Mouse (Mus musculus) macrophage (primary cell): ENCODE results near the gene Zfhx3. TPM values are rescaled to one million over a fixed set of nuclear protein-coding genes. Genes with fewer than 3 reads are reported as not detected.
"Not testable (repeated sequence)": the region's sequence is repeated elsewhere in the genome, so short reads cannot be mapped to it uniquely, and the experiment has no call there.

Source experiments
- H3K27ac ChIP-seq: fragments of 350-480 bp; formaldehyde crosslinking; 2 replicates; pipeline ENCODE4 v1.9.0; 2021
- H3K36me3 ChIP-seq: fragments of 350-480 bp; formaldehyde crosslinking; 2 replicates; pipeline ENCODE4 v1.9.0; 2021; ENCODE audit errors: inconsistent target
- H3K4me3 ChIP-seq: fragments of 350-480 bp; formaldehyde crosslinking; 2 replicates; pipeline ENCODE4 v1.9.0; 2021; ENCODE audit errors: inconsistent target
- H3K79me2 ChIP-seq: fragments of 350-480 bp; formaldehyde crosslinking; 2 replicates; pipeline ENCODE4 v1.9.0; 2021; ENCODE audit errors: inconsistent target
- WGBS: methylation state at CpG from one replicate; pipeline ENCODE4 v1.1.7; 2026; ENCODE audit warnings: inconsistent platforms; ENCODE audit not compliant: missing documents; 5-methylcytosine and 5-hydroxymethylcytosine counted together
- polyA plus RNA-seq: library from polyadenylated mRNA; stranded (reverse); fragments of 250-400 nt; gene quantifications from 3 replicates; pipeline ENCODE4 v1.2.4, GENCODE M21; 2018; ENCODE audit warnings: inconsistent platforms
- total RNA-seq, 78 experiments: library from RNA; depleted of rRNA; stranded (reverse); fragments of 250-400 nt; gene quantifications; 1 replicate in 9 of 78; 2 replicates in 24 of 78; 3 replicates in 43 of 78; 4 replicates in 2 of 78; pipeline ENCODE4 v1.2.4; 2018; ENCODE audit warnings: inconsistent platforms in 56 of 78

Gene Zfhx3
- 10 to 100 TPM; 21.6 to 53.7 (median 43.5) TPM for total RNA-seq (2018; cell fraction: chromatin; rRNA removed)
- 10 to 100 TPM; 12.5 to 20.8 (median 17.0) TPM for total RNA-seq (2018; cell fraction: cytosol; rRNA removed)
- total RNA-seq (2018; cell fraction: nucleus; rRNA removed): 10 to 100 TPM; 23.5 to 43.5 (median 33.3) TPM
- 3.5 to 5.9 TPM (median 5.3 TPM) in 3 replicates for polyA plus RNA-seq

DNA sequence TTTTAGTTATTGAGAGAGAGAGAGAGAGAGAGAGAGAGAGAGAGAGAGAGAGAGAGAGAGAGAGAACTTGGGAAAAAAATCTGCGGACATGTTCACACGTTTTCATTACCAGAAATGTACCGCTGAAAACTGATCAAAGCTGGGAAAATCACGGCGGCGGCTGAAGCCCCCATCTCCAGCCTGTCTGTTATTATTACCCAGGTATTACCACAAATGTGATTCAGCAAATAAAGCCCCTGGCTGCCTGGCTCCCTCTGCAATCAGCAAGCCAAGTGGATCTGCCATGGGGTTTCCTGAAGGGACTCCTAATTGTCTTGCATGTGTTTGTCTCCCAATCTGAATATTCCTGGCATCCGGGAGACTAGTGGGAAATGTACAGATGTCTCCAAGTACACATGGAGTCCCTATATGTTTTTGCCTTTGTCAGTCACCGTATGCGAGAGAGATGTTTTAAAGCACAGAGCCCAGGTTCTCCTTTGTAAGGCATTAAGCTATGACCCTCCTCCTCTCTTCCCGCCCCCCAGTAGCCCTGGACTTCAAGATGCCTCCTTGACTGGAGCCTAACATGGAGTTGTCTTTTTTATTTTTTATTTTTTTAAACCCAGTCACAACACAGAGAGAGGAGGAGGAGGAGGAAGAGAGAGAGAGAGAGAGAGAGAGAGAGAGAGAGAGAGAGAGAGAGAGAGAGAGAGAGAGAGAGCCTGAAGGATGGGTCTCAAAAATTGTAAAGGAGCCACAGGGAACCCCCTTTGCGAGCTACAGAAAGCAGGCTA lies at the start of gene Zfhx3:
Zfhx3 (plus strand) TSS at position 723 of the 773 bp plus-strand sequence.
- Histone ChIP-seq H3K27ac (no peak within 1 kb of the TSS), H3K79me2 (no peaks in the 10 kb centered on the region), H3K4me3 (no peak within 1 kb of the TSS), H3K36me3 (no peaks in the 10 kb centered on the region)
- WGBS: 37% methylated on average over 9 of the region's 11 CpGs

DNA sequence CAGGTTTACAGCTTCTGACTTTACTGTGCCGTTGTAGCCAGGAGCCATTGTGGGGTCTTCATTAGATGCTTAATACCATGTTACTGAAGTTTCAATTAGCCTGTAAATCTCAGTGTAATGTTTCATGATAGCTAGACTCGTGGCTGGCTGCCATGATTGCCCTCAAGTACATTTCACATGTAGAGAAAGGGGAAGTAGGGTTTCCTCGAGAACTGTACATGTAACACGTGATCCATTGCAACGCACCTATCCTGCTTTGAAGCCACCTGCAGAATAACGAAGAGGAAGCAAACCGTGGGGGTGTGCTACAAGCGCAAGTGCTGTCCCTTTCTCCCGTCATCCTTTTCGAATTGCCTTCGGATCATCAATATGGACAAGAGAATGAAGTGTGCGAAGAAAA lies 23.5 kb upstream of the Zfhx3 start:
- 36% methylated on average over 12 of the region's 12 CpGs for WGBS
- H3K79me2 ChIP-seq: no peaks in the 10 kb centered on the region
- no peaks in the 10 kb centered on the region for H3K36me3 ChIP-seq
- no peak overlapping the region for H3K4me3 ChIP-seq
- no peak overlapping the region for H3K27ac ChIP-seq

DNA sequence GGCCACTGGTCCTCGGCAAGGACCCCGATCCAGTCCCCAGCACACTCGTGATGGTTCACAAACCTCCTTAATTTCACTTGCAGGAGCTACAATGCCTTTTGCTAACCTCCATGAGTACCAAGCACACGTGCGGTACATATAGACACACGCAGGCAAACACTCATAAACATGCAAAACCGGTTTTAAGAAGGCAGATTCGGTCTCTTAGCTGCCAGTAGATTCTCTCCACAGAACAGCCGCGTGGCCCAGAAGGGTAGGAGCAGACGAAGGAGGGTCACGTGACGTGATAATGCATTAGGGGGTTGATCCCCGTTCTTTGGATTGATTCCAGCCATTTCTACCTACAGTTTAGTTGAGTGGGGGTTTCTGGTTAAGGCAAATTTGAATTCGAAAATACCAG lies 16.3 kb upstream of the Zfhx3 start:
- no peak overlapping the region for H3K4me3 ChIP-seq
- H3K36me3 ChIP-seq: no peaks in the 10 kb centered on the region
- H3K79me2 ChIP-seq: no peaks in the 10 kb centered on the region
- no peak overlapping the region for H3K27ac ChIP-seq
- 86% methylated on average over 15 of the region's 15 CpGs for WGBS

DNA sequence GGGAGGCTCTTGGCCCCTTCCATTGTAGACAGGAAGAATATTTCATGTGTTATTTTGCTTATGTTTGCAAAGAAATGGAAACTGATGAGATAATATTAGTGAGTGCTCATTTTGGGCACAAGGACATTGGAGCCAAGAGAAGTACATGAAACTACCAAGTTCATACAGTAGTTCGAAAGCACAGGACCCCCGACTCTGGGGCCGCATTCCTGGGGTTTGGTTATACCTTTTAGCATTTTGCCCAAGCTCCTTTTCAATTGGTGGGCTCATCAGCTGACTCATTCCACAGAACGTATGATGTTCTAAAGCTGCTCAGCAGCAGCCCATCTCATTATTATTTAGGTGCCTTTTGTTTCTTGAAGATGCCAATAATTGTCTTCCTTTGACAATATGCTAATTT lies 5.7 kb upstream of the Zfhx3 start:
- 96% methylated on average over 4 of the region's 4 CpGs for WGBS
- no peak overlapping the region for H3K4me3 ChIP-seq
- no peaks in the 10 kb centered on the region for H3K36me3 ChIP-seq
- no peak overlapping the region for H3K27ac ChIP-seq
- no peaks in the 10 kb centered on the region for H3K79me2 ChIP-seq

DNA sequence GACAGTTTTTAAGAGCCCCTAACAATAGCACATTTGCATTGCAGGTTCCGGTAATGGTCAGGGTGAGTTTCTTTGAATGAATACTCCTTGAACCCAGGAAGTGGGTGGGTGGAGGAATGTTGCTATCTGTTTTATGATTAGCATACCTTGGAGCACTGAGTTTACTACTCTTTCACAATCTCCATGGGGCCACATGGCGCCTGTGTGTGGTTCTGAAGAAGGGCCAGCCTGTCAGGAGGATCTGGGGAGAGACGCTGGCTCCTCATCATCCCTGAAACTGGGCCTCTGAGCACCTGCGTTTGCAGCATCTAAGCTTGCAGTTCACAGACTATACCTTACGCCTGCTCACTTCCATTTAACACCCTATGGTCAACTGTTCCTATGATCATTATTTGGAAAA lies 4.2 kb upstream of the Zfhx3 start:
- H3K36me3 ChIP-seq, H3K27ac ChIP-seq, H3K79me2 ChIP-seq, H3K4me3 ChIP-seq: not testable (repeated sequence)
- WGBS: 92% methylated on average over 5 of the region's 5 CpGs

DNA sequence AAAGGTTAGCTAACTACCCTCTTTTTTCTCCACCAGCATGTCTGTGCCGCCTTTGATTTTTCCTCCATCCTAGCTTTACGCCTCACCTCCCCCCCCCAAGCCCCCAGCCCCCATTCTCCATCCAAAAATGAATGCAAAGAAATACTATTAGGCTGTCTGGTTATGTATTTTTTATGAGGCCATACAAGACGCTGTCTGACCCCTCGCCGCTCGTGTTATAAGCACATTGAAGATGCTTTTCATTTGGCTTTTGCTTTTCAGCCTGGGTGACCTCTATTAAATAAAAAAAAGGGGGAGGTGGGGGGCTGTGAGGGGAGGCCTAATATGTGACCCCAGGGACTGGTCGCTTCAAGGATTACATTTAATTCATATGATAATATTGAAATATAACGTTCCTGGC lies 2.3 kb upstream of the Zfhx3 start:
- no peaks in the 10 kb centered on the region for H3K79me2 ChIP-seq
- no peak overlapping the region for H3K4me3 ChIP-seq
- 92% methylated on average over 8 of the region's 8 CpGs for WGBS
- H3K27ac ChIP-seq: no peak overlapping the region
- H3K36me3 ChIP-seq: no peaks in the 10 kb centered on the region

DNA sequence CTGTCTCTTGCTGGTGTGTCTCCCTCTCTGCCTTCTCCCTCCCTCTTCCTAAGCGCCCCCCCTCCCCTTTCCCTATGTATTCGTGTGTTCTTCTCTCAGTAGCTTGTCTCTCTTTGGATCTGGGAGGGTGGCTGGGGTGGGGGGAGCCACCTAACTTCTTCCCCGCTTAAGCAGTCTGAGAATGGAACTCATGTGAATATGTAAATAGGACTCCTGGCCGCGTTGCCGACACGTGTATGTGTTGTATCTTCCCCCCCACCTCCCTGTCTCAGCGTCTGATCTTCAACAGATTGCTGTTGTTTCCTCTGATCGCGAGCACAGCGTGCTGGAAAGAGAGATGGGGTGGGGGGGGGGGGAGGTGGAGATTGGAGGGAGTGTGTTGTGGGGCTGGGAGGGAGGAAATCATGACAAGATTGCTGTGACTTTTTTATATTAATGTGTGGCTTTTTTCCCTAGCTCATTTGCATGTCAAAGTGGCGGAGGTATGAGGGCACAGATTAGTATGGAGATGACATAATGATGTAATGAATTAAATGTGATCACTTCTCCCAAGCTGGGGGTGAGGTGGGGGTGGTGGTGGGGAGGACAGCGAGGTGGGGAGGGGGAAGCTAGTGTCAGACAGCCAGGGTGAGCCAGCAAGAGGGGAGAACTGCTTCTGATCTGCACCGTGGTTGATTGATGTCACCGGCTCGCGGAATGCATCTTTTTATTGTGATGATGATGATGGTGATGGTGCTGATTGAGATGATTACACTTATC lies 487 bp downstream of the Zfhx3 start:
- H3K4me3 ChIP-seq: no peak overlapping the region

DNA sequence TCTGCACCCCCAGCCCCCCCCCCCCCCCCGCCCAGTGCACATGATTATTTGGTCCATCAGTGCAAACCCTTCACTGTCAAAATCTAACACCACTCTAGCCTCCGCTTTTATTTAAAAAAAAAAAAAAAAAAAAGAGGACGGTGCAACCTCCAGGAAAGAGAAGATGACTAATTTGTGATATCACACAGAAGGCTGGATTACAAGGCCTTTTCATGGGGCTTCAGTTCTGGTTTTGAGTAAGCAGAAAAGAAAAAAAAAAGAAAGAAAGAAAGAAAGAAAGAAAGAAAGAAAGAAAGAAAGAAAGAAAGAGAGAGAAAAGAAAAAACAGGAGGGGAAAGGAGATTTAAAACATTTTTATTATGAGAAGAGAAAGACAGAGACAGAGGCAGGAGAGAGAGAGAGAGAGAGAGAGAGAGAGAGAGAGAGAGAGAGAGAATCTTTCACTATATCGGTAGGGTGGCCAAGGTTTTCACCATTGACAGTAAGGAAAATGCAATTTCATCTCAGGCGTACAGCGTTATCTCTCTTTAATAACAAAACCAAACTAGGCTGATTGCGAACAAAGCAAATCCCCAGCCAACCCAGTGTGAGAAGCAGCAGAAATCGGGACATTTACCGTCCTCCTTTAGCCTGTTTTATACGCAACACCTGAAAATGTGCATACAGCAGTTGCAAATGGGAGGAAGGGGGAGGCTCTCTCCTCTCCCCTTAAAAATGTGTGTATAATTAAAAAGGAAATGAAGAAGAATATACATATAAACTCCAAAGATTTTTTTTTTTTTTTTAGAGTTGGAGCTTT lies 1.3 kb downstream of the Zfhx3 start:
- WGBS: 23% methylated on average over 8 of the region's 10 CpGs
- no peak overlapping the region for H3K27ac ChIP-seq
- no peaks in the 10 kb centered on the region for H3K36me3 ChIP-seq
- no peak overlapping the region for H3K4me3 ChIP-seq
- no peaks in the 10 kb centered on the region for H3K79me2 ChIP-seq

More for the DNA sequence above, 487 bp downstream of the Zfhx3 start:
- Histone ChIP-seq H3K27ac (no peak overlapping the region), H3K79me2 (no peaks in the 10 kb centered on the region), H3K36me3 (no peaks in the 10 kb centered on the region)
- WGBS: 8% methylated on average over 17 of the region's 17 CpGs

DNA sequence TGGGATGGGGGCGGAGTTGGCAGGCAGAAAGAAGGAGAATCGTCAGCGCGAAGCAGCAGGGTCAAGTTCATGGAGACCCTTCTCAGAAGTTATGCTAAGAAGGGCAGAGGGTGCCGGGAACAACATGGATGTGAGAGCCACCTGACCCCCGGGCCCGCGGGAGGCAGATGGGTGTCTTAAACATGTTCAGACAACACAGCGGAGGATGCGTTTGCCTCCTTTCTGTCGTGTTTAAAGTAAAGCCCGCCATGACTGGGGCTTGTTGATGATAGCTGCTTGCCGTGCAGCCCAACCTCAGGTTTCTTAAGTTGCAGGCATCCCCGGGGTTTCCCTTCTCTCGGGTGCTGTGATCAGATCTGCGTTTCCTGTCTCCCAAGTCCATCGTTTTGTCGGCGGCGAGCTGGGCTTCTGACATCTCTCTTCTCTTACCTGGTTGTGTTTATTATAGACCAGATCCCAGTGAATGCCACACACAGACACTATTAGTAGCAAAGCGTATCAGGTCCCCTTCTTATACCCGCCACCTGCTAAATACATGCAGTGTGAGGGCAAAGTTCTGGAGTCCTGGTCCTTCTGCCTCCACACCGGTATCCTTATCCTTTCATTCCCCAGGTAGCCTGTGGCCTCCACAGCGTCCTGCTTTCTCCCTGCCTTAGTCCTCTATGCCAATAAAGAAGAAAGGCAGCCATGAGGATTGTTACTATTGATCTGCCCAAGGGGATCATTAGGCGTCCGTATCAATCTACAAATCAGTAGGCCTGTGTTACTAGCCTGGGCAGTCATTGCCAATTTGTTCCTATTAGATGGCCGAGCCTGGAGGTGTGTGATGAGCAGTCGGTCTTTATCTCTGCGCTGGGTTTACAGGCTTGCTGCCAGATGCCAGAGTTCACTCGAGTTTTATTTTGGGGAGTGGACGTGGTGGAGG lies 2.5 kb downstream of the Zfhx3 start:
- Histone ChIP-seq H3K4me3 (no peak overlapping the region), H3K27ac (no peak overlapping the region), H3K36me3 (no peaks in the 10 kb centered on the region), H3K79me2 (no peaks in the 10 kb centered on the region)
- WGBS: 27% methylated on average over 28 of the region's 31 CpGs

DNA sequence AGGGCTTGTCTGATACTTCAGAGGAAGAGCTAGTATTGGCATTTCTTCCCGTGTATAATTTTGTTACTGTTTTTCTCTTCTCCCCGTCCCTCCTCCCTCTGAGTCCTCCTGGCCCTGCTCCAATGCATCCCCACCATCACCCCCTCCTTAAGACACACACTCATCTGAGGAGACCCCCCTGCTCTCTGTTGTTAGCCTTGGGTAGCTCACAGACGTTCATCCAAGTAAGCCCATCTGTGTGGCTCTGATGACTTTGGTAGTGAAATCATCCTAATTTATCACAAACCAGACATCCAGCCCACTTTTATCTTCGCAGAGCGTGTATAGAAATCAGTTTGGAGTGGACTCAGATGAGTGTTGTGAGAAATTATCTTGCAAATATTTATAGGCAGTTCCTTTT lies 4.4 kb downstream of the Zfhx3 start:
- Histone ChIP-seq H3K79me2 (no peaks in the 10 kb centered on the region), H3K36me3 (no peaks in the 10 kb centered on the region), H3K27ac (no peak overlapping the region), H3K4me3 (no peak overlapping the region)
- 76% methylated on average over 5 of the region's 5 CpGs for WGBS

DNA sequence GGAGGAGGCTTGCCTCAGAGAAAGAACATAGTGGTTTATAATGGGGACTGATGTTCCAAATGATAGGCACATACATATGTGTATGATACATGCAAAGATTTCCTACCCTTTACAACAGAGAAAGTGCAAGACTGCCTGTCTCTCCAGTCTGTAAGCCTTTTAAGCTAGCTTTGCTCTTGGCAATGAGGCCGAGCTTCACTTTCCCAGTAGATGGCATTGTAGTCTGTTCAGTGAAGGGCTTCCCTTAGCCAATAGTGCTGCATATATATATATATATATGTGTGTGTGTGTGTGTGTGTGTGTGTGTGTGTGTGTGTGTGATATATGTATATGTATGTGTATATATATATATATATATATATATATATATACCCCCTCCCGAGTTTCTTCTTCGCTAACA lies 13.4 kb downstream of the Zfhx3 start:
- WGBS: 50% methylated on average over 3 of the region's 3 CpGs
- Histone ChIP-seq H3K4me3 (no peak overlapping the region), H3K27ac (no peak overlapping the region), H3K79me2 (no peaks in the 10 kb centered on the region), H3K36me3 (no peaks in the 10 kb centered on the region)

DNA sequence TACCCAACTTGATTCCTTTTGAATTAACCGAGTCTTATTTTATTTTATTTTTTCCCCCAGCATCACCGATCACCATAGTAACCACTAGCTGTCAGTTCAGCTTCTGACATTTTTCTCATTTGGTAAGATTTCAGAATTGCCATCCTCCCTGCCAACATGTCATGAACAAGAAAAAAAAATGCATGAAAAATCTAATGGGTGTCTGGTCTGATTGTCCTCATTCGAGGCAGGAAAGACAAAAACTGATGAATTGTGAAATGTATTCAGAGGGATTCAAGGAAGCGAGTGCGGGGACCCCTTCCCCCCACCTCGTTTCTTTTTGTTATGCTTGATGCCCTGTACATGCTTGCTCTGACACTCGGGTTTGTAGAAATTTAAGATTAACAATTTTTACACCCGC lies 15.1 kb downstream of the Zfhx3 start:
- Histone ChIP-seq H3K27ac (no peak overlapping the region), H3K4me3 (no peak overlapping the region), H3K79me2 (no peaks in the 10 kb centered on the region), H3K36me3 (no peaks in the 10 kb centered on the region)
- 85% methylated on average over 8 of the region's 8 CpGs for WGBS

DNA sequence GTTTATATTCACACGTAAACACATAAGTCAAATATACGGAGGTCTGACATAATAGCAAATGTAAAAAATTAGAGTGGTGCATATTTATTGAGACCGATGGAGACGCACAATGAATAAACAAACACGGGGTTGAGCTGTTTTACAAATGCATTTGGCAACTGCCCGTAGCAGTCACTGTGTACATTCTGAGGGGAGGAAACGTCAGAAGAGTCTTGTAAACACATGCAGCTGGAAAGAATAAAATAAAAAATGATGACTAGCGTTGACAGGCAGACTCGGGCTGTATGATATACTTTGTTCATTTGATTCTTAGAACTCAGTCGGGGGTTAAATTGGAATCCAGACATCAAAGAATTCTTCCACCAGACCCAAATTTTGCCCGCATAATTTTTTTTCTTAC lies 18.0 kb downstream of the Zfhx3 start:
- no peaks in the 10 kb centered on the region for H3K79me2 ChIP-seq
- H3K4me3 ChIP-seq: no peak overlapping the region
- 91% methylated on average over 11 of the region's 11 CpGs for WGBS
- H3K36me3 ChIP-seq: no peaks in the 10 kb centered on the region
- no peak overlapping the region for H3K27ac ChIP-seq

DNA sequence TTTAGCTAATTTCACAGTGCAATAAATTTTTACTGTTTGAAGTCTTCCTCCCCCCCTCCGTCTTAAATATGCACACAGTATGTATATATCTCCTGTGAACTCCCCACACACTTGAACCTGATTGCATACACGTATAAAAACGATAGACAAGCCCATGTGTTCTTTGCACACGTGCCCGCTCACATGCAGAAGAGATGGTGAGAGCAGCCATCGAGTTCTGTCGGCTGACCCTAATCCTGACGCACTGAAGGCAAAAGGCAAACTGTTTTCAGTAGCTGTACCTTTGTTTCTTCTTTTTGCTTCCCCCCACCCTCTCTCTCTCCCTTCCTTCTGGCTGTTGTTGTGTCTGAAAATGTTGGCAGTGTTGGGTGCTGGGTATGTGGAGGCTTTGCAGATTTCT lies 18.4 kb downstream of the Zfhx3 start:
- Histone ChIP-seq H3K79me2 (no peaks in the 10 kb centered on the region), H3K36me3 (no peaks in the 10 kb centered on the region)
- WGBS: 84% methylated on average over 8 of the region's 8 CpGs

More for the DNA sequence above, 18.4 kb downstream of the Zfhx3 start:
- no peak overlapping the region for H3K27ac ChIP-seq
- H3K4me3 ChIP-seq: no peak overlapping the region
